Mouse (Mus musculus) embryonic facial prominence, embryonic 14.5 days (tissue): ENCODE data around the gene C1qtnf3. TPM values are rescaled to one million over a fixed set of nuclear protein-coding genes. Genes with fewer than 3 reads are reported as not detected.

Source experiments
- polyA plus RNA-seq: library from polyadenylated mRNA; unstranded; fragments of >200 nt; fragmentation: Nextera tagmentation; extraction: Ambion mirVana; gene quantifications from 2 replicates; pipeline ENCODE4 v1.2.1, GENCODE M21; 2014

The C1qtnf3 gene
- polyA plus RNA-seq, 1 experiment from 2014 or later, result 115 TPM

Other genes starting within 250 kb of the C1qtnf3 start
- gene Rai14, start 237.7 kb upstream of the C1qtnf3 start, polyA plus RNA-seq, result 52.4 and 53.4 TPM in 2 replicates
- 27.9 and 28.6 TPM in 2 replicates for gene Amacr, start 29.4 kb downstream of the C1qtnf3 start, polyA plus RNA-seq
- gene Slc45a2, start 48.4 kb downstream of the C1qtnf3 start, polyA plus RNA-seq, result 0.86 and 1.1 TPM in 2 replicates
- 1.2 and 1.6 TPM in 2 replicates for gene Rxfp3, start 85.7 kb downstream of the C1qtnf3 start, polyA plus RNA-seq
- gene Adamts12, start 112.5 kb downstream of the C1qtnf3 start, polyA plus RNA-seq, result 12.8 and 13.6 TPM in 2 replicates